Mouse (Mus musculus) olfactory bulb, adult 2 months (tissue): ENCODE data around the gene Ppp1r1c.

Experiments
- CTCF ChIP-seq: fragments of 200-500 bp; IDR thresholded peaks from 2 replicates; pipeline ENCODE4 v1.5.1; 2012; ENCODE audit warnings: low read depth, mild to moderate bottlenecking, low read length, moderate library complexity; ENCODE audit not compliant: insufficient read depth
- POLR2A ChIP-seq: fragments of 200-500 bp; IDR thresholded peaks from 2 replicates; pipeline ENCODE4 v1.6.1; 2012; ENCODE audit warnings: mild to moderate bottlenecking, low read depth, low read length, moderate library complexity; ENCODE audit not compliant: insufficient read depth

- TF ChIP-seq CTCF (no peak), POLR2A (no peak)
These were observed 58.1 kb downstream of the Ppp1r1c start for GRCm38 (mm10) chr2:79765723-79766122.
